Mouse (Mus musculus) adrenal gland (tissue): ENCODE data around the gene March7.

Experiments used
- intact Hi-C: fragments of 180-260 bp; cut with DNase I; formaldehyde crosslinking; loops from one replicate; pipeline ENCODE4 v1.15.1; 2025
- long read RNA-seq, 2 experiments: library from polyadenylated mRNA; unstranded; transcript quantifications; one replicate each; pipeline ENCODE4 v2.0.0; 2020; ENCODE audit warnings: borderline replicate concordance in 1 of 2; ENCODE audit not compliant: insufficient replicate concordance in 1 of 2

March7 gene
- long read RNA-seq, experiment 1, transcript March7-203 (10 exons, 3,594 nt), result major isoform, 11 of 22 reads
- long read RNA-seq, experiment 1, partial matches to known transcripts, result 2 of 22 reads
- long read RNA-seq, experiment 1, other reads (novel, unspliced or antisense), result 8 of 22 reads
- long read RNA-seq, experiment 2, partial matches to known transcripts, result 4 of 18 reads
- long read RNA-seq, experiment 2, other reads (novel, unspliced or antisense), result 11 of 18 reads

GRCm38 (mm10) chr2:60209703-60210651, at the start of gene March7, which contains the start of gene Baz2b:
Gene March7 (plus strand): TSS chr2:60209887.
Gene Baz2b (minus strand): TSS chr2:60209839.
- intact Hi-C loops, result no loop called here

DNA sequence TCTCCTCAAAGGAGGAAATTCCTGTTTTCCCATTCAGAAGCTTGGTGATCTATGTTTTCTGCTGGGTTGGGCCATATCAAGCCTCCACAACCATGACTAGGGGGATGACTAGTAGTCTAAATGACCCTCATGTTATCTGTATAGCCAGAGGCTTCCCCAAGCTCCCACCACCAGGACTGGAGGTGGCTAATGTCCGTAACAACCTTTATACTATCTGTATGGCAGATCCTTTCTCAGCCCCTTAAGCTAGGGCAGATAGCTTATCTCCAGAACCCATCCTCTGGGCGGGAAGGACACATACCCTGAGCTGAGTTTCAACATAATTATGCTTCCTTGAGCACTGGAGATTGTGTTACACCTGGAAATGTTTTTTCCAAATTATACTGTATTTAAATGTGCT, 45.9 kb upstream of the March7 start:
- intact Hi-C loops, result no loop called here

DNA sequence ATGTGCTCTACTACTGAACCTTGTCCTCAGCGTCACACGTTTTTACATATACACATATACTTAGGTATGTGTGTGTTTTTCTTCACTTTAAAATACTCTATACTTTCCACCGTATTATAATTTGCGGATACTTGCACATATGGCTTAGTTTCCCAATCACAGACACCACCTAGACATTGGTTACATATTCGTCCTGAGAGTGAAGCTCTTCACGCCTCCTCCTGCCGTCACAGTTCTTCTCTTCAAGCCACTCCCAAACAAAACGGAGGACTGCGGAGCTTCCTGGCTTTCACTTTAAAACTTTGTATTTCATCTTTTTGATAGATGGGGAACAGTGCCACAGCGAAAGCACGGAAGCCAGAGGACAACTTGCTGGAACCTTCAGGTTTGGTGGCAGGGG, 44.0 kb upstream of the March7 start:
- intact Hi-C loops, result no loop called here

- intact Hi-C loops, result no loop called here
Measured at GRCm38 (mm10) chr2:60166878-60167277, 42.8 kb upstream of the March7 start.

GRCm38 (mm10) chr2:60171786-60172530, 37.7 kb upstream of the March7 start:
- intact Hi-C loops, result no loop called here

DNA sequence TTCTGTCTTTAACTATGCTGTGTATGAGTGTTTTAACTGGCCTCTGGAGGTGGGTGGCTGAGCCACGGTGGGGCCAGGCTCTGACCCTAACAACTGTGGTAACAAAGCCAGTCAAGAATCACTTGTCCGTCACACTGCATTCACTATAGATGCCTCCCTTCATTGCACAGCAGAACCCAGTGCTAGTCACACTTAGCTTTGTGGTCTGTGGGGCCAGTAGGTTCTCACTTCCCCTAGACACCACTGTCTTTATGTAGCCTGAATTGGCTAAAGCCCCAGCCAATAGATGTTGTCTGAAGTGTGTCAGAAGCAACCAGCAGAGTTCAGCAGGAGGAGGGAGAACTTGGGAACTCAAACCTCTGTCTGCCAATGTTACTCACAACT, 37.2 kb upstream of the March7 start:
- intact Hi-C loops, result no loop called here

GRCm38 (mm10) chr2:60173190-60173589, 36.5 kb upstream of the March7 start:
- intact Hi-C loops, result no loop called here

GRCm38 (mm10) chr2:60173595-60173994, 36.1 kb upstream of the March7 start:
- intact Hi-C loops, result no loop called here

- intact Hi-C loops, result no loop called here
Measured at GRCm38 (mm10) chr2:60175078-60175477, 34.6 kb upstream of the March7 start.

GRCm38 (mm10) chr2:60176087-60176486, 33.6 kb upstream of the March7 start:
- intact Hi-C loops, result no loop called here

- intact Hi-C loops, result no loop called here
Measured at GRCm38 (mm10) chr2:60177490-60177889, 32.2 kb upstream of the March7 start.

DNA sequence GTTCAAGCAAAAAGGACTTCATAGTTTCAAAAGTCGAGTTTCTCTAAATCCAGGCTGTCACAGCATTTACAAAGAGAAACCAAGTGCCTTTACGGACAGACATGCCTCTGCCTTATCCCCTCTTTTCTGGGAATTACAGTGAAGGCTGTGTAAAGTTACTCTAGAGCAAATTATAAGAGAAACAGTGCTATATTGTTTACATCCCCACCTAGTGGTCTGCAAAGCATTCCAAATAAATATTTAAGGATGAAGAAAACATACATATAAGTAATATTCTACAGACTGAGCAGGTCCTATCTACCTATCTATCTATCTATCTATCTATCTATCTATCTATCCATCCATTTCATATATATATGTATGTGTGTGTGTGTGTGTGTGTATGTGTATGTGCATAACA, 28.0 kb upstream of the March7 start:
- intact Hi-C loops, result no loop called here

- intact Hi-C loops, result no loop called here
Measured at GRCm38 (mm10) chr2:60196841-60197240, 12.8 kb upstream of the March7 start.

DNA sequence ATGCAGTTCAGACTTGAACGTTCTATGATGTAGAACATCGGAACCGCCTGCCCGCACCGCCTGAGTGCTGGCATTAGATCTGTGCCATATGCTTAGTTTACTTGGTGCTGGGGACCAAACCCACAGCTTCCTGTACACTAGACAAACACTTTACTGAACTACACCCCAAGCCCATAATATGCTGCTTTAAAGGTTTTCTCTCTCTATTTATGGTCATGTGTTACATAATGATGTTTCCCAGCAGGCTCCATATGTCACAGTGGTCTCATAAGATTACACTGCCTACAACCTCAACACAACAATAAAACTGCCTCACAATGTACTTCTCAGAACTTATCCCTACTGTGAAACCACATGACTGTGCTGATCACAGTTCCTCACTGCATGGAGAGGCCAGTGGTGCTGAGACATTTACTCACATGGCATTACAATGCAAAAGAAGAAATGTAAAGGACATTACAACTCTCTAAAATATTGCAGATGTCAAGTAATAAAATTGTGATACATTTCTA, 9.6 kb upstream of the March7 start:
- intact Hi-C loops, result loop anchor here (5.0 kb wide), 1 partner anchor 68 kb away; no protein-coding TSS in a partner anchor

- intact Hi-C loops, result loop anchor here (5.0 kb wide), 1 partner anchor 68 kb away; no protein-coding TSS in a partner anchor
Measured at GRCm38 (mm10) chr2:60200667-60201066, 9.0 kb upstream of the March7 start.

GRCm38 (mm10) chr2:60202900-60203530, 6.7 kb upstream of the March7 start:
- intact Hi-C loops, result loop anchor here (5.0 kb wide), 1 partner anchor 71 kb away; no protein-coding TSS in a partner anchor

GRCm38 (mm10) chr2:60203733-60204132, 6.0 kb upstream of the March7 start:
- intact Hi-C loops, result loop anchor here (5.0 kb wide), 1 partner anchor 71 kb away; no protein-coding TSS in a partner anchor

- intact Hi-C loops, result loop anchor here (5.0 kb wide), 1 partner anchor 72 kb away; no protein-coding TSS in a partner anchor
Measured at GRCm38 (mm10) chr2:60204162-60204561, 5.5 kb upstream of the March7 start.

- intact Hi-C loops, result no loop called here
Measured at GRCm38 (mm10) chr2:60205795-60206194, 3.9 kb upstream of the March7 start.

GRCm38 (mm10) chr2:60209122-60209611, 520 bp upstream of the March7 start:
- intact Hi-C loops, result no loop called here
